Mouse (Mus musculus) ES-Bruce4 (cell line): ENCODE data around the gene Paxbp1.

Experiments
- CTCF ChIP-seq: IDR thresholded peaks from one replicate; pipeline ENCODE4 v1.8.1; 2011; ENCODE audit warnings: low read depth, low read length
- POLR2A ChIP-seq: IDR thresholded peaks from one replicate; pipeline ENCODE4 v1.8.1; 2011; ENCODE audit warnings: low read length; ENCODE audit not compliant: insufficient read depth

- TF ChIP-seq POLR2A (no peak), CTCF (no peak)
Measured at GRCm38 (mm10) chr16:91010581-91011020, 33.7 kb downstream of the Paxbp1 start.
